Mouse (Mus musculus) gastrocnemius, adult 2 months (tissue): ENCODE results near the gene Atxn2. TPM values are rescaled to one million over a fixed set of nuclear protein-coding genes. Genes with fewer than 3 reads are reported as not detected.

Experiments
- DNase-seq: peaks from one replicate; pipeline ENCODE4 v3.0.0; 2022
- H3K27ac ChIP-seq: fragments of 200-600 bp; 2 replicates; pipeline ENCODE4 v1.8.1; 2022; ENCODE audit warnings: mild to moderate bottlenecking
- H3K4me3 ChIP-seq: fragments of 200-600 bp; 2 replicates; pipeline ENCODE4 v1.8.1; 2022; ENCODE audit warnings: mild to moderate bottlenecking, moderate library complexity
- CTCF ChIP-seq: fragments of 200-600 bp; IDR thresholded peaks from 2 replicates; pipeline ENCODE4 v1.8.1; 2022; ENCODE audit warnings: antibody characterized with exemption, mild to moderate bottlenecking, moderate library complexity
- intact Hi-C: fragments of 180-260 bp; cut with DNase I; formaldehyde crosslinking; loops from one replicate; pipeline ENCODE4 v1.15.1; 2025
- total RNA-seq, 2 experiments: library from RNA; stranded (reverse); gene quantifications; 2 replicates each; pipeline ENCODE4 v1.2.3; 2021

The Atxn2 gene
- total RNA-seq, 2 experiments from 2014 or later = 94.6 to 117 TPM

- no peak for DNase-seq
- intact Hi-C loops = loop anchor here (1.0 kb wide), 1 partner anchor 26 kb away; no protein-coding TSS in a partner anchor
- no peak overlapping the region for H3K4me3 ChIP-seq
- no peak overlapping the region for H3K27ac ChIP-seq
- TF ChIP-seq CTCF = no peak
Measured at GRCm38 (mm10) chr5:121815867-121816380, 104.8 kb downstream of the Atxn2 start.

DNA sequence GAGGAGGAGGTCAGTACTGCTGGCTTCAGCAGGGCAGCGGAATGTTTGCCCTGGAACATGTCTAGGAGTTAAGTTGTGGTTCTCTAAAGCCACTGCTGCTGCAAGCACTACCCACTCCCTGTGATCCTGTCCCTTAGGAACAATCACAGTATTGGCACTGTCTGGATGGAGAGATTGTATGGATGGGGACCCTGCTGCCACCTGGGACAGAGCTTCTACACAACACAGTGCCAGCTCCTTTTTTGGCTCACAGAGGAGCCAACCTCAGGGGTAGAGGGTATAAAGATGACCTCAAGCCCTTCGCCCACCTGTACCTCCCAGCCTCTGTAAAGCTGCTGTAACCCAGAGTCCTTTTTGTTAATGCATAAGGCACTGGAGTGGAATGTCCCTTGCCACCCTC, 105.5 kb downstream of the Atxn2 start:
- DNase-seq = no peak
- intact Hi-C loops = no loop called here
- no peak for TF ChIP-seq CTCF

DNA sequence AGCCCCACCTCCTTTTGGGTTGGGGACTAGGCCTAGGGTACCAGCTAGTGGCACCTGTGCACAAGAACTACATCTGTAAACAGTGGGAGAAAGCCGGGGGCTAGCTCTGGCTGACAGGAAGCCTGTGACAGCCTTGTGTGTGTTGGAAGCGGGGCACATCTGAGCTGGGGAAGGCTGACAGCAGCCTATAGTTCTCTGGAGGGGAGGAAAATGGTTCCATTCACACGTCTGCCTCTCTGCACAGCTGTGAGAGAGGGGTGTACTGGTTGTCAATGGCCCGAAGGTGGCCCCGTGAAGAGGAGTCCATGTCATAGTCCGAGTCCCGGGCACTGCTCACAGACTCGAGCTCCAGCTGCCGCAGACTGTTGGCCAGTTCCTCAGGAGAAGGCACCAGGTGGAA, 106.4 kb downstream of the Atxn2 start:
- H3K4me3 ChIP-seq = no peak overlapping the region
- intact Hi-C loops = no loop called here

More for the DNA sequence above, 105.5 kb downstream of the Atxn2 start:
- no peak overlapping the region for H3K4me3 ChIP-seq
- H3K27ac ChIP-seq = no peak overlapping the region

DNA sequence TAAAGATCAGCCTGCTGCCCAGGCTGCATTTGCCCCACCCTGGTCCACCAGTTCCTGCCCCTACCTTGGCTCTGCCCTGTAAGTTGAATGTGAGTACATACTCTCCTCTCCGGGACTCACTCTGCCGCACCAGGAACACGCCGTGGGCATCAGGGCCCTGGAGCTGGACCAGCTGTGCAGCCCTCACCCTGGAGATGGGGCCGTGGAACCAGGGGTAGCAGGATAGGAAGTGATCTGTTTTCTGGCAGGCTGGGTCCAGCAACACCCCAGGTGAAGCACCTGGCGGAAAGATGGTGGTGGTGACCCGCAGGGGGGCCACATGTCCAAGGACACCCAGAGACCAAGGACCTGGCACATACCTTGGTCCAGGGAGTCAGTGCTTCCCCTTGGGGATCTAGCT, 107.3 kb downstream of the Atxn2 start:
- DNase-seq = no peak
- Histone ChIP-seq H3K27ac (no peak overlapping the region), H3K4me3 (no peak overlapping the region)
- intact Hi-C loops = no loop called here
- no peak for TF ChIP-seq CTCF

More for the DNA sequence above, 106.4 kb downstream of the Atxn2 start:
- no peak for DNase-seq
- no peak overlapping the region for H3K27ac ChIP-seq
- TF ChIP-seq CTCF = no peak

- no peak for DNase-seq
- intact Hi-C loops = no loop called here
- TF ChIP-seq CTCF = no peak
- H3K4me3 ChIP-seq = no peak overlapping the region
- no peak overlapping the region for H3K27ac ChIP-seq
Measured at GRCm38 (mm10) chr5:121818862-121819261, 107.7 kb downstream of the Atxn2 start.

DNA sequence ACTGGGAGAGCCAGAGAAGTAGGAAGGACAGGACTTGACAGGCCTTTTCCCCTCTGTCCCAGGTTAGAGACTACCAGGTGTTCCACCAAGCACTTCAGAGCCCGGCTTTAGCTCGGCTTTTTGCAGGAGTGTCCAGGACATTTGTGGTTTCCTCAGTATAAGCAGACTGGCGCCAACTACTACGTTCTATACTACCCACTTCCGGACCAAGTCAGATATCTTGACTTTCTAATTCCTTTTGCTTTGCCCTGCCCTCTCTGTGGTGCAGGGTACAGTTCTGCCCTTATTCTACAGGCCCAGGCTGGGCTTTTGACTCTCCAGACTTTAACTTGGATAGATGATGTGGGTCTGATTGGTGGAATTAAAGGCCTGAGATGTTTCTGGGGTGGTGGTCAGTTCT, 108.4 kb downstream of the Atxn2 start:
- Histone ChIP-seq H3K27ac (no peak overlapping the region), H3K4me3 (no peak overlapping the region)
- intact Hi-C loops = no loop called here
- TF ChIP-seq CTCF = no peak
- DNase-seq = no peak

- Histone ChIP-seq H3K4me3 (no peak overlapping the region), H3K27ac (peak overlapping the region; percentile 43; the same call in 1 of the 2 replicates)
- TF ChIP-seq CTCF = no peak
- intact Hi-C loops = no loop called here
- no peak for DNase-seq
Measured at GRCm38 (mm10) chr5:121820161-121820560, 109.0 kb downstream of the Atxn2 start.

GRCm38 (mm10) chr5:121820657-121821056, 109.5 kb downstream of the Atxn2 start:
- no peak for TF ChIP-seq CTCF
- peak overlapping the region; percentile 43 for H3K27ac ChIP-seq
- no peak overlapping the region for H3K4me3 ChIP-seq
- intact Hi-C loops = no loop called here
- DNase-seq = no peak

DNA sequence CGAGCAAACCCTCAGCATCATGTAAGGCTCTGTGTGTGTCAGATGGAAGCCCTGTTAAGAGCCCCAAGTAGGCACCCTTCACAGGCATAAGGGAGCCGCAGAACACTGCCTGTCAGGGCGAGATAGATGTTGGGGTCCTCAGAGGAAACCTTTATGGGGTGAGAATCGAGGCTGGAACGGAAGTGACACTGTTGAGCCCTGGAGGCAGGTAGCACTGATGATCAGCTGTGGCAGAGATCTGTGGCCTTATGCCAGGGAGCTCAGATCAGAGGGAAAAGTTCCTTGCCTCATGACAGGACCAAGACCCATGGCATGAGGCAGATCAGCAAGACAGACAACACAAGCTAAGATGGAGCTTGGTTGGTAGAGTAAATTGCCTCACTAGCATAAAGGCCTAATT, 110.0 kb downstream of the Atxn2 start:
- intact Hi-C loops = no loop called here

DNA sequence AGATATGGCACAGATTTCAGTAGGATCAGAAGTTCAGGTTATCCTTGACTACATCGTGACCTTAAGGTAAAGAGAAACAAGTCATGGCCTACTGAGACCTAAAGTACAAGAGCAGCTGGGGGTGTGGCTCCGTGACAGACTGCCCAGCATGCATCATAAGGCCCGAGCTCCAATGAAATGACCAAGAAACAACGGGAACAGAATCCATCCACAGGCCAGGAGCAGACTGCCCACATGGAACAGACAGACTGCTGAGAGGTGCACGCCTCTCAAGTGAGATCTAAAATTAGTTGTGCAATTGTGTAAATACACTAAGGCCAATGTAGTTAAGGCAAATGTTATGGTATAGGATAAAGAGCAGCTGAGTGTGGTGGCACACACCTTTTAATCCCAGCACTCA, 110.4 kb downstream of the Atxn2 start:
- Histone ChIP-seq H3K4me3 (no peak overlapping the region), H3K27ac (peak overlapping the region; percentile 20; the same call in 1 of the 2 replicates)
- intact Hi-C loops = no loop called here
- TF ChIP-seq CTCF = no peak
- no peak for DNase-seq

More for the DNA sequence above, 110.0 kb downstream of the Atxn2 start:
- H3K27ac ChIP-seq = peak overlapping the region; percentile 43; the same call in 1 of the 2 replicates
- no peak for DNase-seq
- no peak for TF ChIP-seq CTCF
- no peak overlapping the region; the same call in 1 of the 2 replicates for H3K4me3 ChIP-seq

DNA sequence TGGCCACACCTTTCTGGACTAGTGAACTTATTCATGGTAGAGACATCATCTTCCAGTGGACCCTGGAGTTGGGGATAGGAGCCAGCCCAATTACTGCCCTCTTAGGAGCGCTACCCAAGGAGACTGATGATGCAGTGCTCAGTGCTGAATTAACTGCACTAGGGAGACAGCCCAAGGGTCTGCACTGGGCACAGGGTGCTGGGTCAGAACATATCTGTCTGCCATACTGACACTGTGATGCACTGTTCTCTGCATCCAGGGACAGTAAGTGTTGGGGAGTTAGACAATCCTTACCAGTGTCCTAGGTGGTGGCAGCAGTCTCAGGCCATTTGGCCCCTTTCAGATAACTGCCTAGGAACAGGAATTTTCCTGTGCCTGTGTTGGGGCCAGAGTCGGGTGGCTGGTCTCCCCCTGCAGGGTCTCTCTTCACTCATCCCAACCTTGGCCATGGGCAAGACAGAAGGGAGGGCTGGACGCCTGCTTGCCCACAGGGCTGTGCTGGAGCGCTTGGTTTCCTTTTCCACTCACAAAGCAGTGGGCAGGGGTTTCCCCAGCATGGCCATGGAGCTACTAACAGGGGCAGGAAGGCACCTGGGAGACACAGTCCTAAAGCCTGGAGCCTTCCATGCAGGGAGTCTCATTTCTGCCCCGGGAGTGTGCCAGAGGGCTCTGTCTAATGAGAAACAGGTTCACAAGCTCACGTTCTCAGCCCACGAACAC, 111.8 kb downstream of the Atxn2 start:
- intact Hi-C loops = no loop called here
- Histone ChIP-seq H3K4me3 (0 out of 2 replicates have a peak overlapping the region, but pooled peaks have one; percentile 43), H3K27ac (peak overlapping the region; percentile 73; the same call in 1 of the 2 replicates)
- DNase-seq = no peak
- no peak for TF ChIP-seq CTCF

- TF ChIP-seq CTCF = no peak
- intact Hi-C loops = no loop called here
- peak overlapping the region; percentile 43; the same call in 1 of the 2 replicates for H3K4me3 ChIP-seq
- no peak for DNase-seq
- H3K27ac ChIP-seq = peak overlapping the region; percentile 73
Measured at GRCm38 (mm10) chr5:121823668-121824067, 112.5 kb downstream of the Atxn2 start.

- intact Hi-C loops = no loop called here
- peak overlapping the region; percentile 43 for H3K4me3 ChIP-seq
Measured at GRCm38 (mm10) chr5:121824121-121824520, 113.0 kb downstream of the Atxn2 start.

DNA sequence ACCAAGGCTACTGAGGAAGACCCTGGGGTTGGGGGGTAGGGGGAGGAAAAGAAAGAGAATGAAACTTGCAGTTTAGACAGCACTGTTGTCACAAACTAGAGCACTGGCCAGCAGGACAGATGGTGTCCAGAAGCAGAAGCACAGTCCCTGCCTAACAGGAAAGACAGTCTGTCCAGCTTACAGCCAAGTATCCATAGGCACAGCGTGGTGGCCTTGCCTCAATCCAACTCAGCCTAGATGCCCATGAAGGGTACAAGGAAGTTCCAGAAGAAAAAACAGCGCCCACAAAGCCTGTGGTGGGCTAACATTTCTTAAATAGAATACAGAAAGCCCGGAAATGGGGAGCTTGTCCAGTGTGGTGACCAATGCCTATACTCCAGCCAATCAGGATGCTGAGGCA, 114.5 kb downstream of the Atxn2 start:
- DNase-seq = no peak
- TF ChIP-seq CTCF = no peak
- Histone ChIP-seq H3K27ac (peak overlapping the region; percentile 73; the same call in 1 of the 2 replicates), H3K4me3 (0 out of 2 replicates have a peak overlapping the region, but pooled peaks have one; percentile 15)
- intact Hi-C loops = no loop called here

More at GRCm38 (mm10) chr5:121824121-121824520, 113.0 kb downstream of the Atxn2 start:
- H3K27ac ChIP-seq = peak overlapping the region; percentile 73
- TF ChIP-seq CTCF = no peak
- DNase-seq = peak; percentile 62
